Mouse (Mus musculus) liver, postnatal 0 days (tissue): ENCODE measurements around the gene Rbm20. TPM values are rescaled to one million over a fixed set of nuclear protein-coding genes. Genes with fewer than 3 reads are reported as not detected.

ENCODE experiments used
- ATAC-seq: fragments of 200-750 bp; cut with Nextera tagmentation; 2 replicates; pipeline ENCODE4 v1.8.0; 2017; ENCODE audit warnings: mild to moderate bottlenecking, moderate library complexity
- DNase-seq: peaks from one replicate; pipeline ENCODE4 v3.0.0-alpha.2; 2016
- H3K27ac ChIP-seq: fragments of 300-500 bp; sonication (generic); 2 replicates; pipeline ENCODE4 v1.5.1; 2014; ENCODE audit warnings: antibody characterized with exemption, moderate library complexity, mild to moderate bottlenecking, low read depth
- H3K27me3 ChIP-seq: fragments of 300-500 bp; sonication (generic); 2 replicates; pipeline ENCODE4 v1.6.1; 2014; ENCODE audit warnings: low read length, control low read depth, mixed read lengths; ENCODE audit not compliant: insufficient read depth
- H3K36me3 ChIP-seq: fragments of 300-500 bp; sonication (generic); replicated peaks from 2 replicates; pipeline ENCODE4 v1.6.1; 2014; ENCODE audit warnings: mild to moderate bottlenecking, control low read depth, low read length, moderate library complexity, mixed read lengths; ENCODE audit not compliant: insufficient read depth
- H3K4me1 ChIP-seq: fragments of 300-500 bp; sonication (generic); 2 replicates; pipeline ENCODE4 v1.6.1; 2014; ENCODE audit warnings: antibody characterized with exemption, mild to moderate bottlenecking, control low read depth; ENCODE audit not compliant: insufficient read depth
- H3K4me2 ChIP-seq: fragments of 300-500 bp; sonication (generic); 2 replicates; pipeline ENCODE4 v1.6.1; 2014; ENCODE audit warnings: low read depth, mild to moderate bottlenecking, low read length, moderate library complexity, mixed read lengths
- H3K4me3 ChIP-seq: fragments of 300-500 bp; sonication (generic); 2 replicates; pipeline ENCODE4 v1.5.1; 2014; ENCODE audit warnings: low read depth, low read length
- H3K9ac ChIP-seq: fragments of 300-500 bp; sonication (generic); replicated peaks from 2 replicates; pipeline ENCODE4 v1.6.1; 2014; ENCODE audit warnings: mild to moderate bottlenecking, moderate library complexity
- H3K9me3 ChIP-seq: fragments of 300-500 bp; sonication (generic); 2 replicates; pipeline ENCODE4 v1.6.1; 2016; ENCODE audit warnings: mild to moderate bottlenecking, control low read depth, low read length, mixed read lengths
- CTCF ChIP-seq: sonication (generic); IDR thresholded peaks from 2 replicates; pipeline ENCODE4 v1.5.1; 2016; ENCODE audit warnings: antibody characterized with exemption, low read depth
- EP300 ChIP-seq: IDR thresholded peaks from 2 replicates; pipeline ENCODE4 v1.6.1; 2016; ENCODE audit warnings: antibody characterized with exemption, low read depth, mild to moderate bottlenecking
- WGBS: fragments of 180-500 bp; shearing (Covaris S2); extraction: QIAGEN DNeasy Blood & Tissue Kit; methylation state at CpG from one replicate; pipeline ENCODE4 v1.1.7; 2014; ENCODE audit not compliant: insufficient replicate concordance; 5-methylcytosine and 5-hydroxymethylcytosine counted together
- polyA plus RNA-seq: library from polyadenylated mRNA; unstranded; fragments of >200 nt; fragmentation: Nextera tagmentation; extraction: Ambion mirVana; gene quantifications from 2 replicates; pipeline ENCODE4 v1.2.1, GENCODE M21; 2015

Rbm20 gene
- polyA plus RNA-seq, 1 experiment from 2014 or later, result 0.16 TPM

GRCm38 (mm10) chr19:53899941-53900610, 223.0 kb downstream of the Rbm20 start:
- Histone ChIP-seq H3K9me3 (no peaks in the 10 kb centered on the region), H3K4me3 (no peak overlapping the region), H3K4me2 (no peak overlapping the region), H3K27ac (0 out of 2 replicates have a peak overlapping the region, but pooled peaks have one; percentile 11), H3K27me3 (no peaks in the 10 kb centered on the region), H3K36me3 (no peaks in the 10 kb centered on the region), H3K4me1 (peaks cover 20% of the 10 kb centered on the region), H3K9ac (no peak overlapping the region)
- peak; percentile 10 for DNase-seq
- TF ChIP-seq EP300 (no peak), CTCF (no peak)
- ATAC-seq, result no peak
- WGBS, result 74% methylated on average over 14 of the region's 14 CpGs

GRCm38 (mm10) chr19:53901931-53902738, 225.0 kb downstream of the Rbm20 start:
- peak; percentile 90 for TF ChIP-seq EP300
- no peak for TF ChIP-seq CTCF
- peak; percentile 0; the same call in 1 of the 2 replicates for ATAC-seq

GRCm38 (mm10) chr19:53902739-53903487, 225.8 kb downstream of the Rbm20 start:
- Histone ChIP-seq H3K27me3 (no peaks in the 10 kb centered on the region), H3K4me1 (peaks cover 28% of the 10 kb centered on the region), H3K9me3 (no peaks in the 10 kb centered on the region), H3K4me3 (peak overlapping the region; percentile 93), H3K36me3 (no peaks in the 10 kb centered on the region), H3K4me2 (peak overlapping the region; percentile 89), H3K27ac (peak overlapping the region; percentile 96), H3K9ac (peak overlapping the region; percentile 94)
- peak; percentile 97 for ATAC-seq
- peak; percentile 100 for DNase-seq
- 1% methylated on average over 45 of the region's 61 CpGs for WGBS
- TF ChIP-seq CTCF, result no peak
- 0 out of 2 replicates have a peak, but pooled peaks have one; percentile 30 for TF ChIP-seq EP300

More at GRCm38 (mm10) chr19:53901931-53902738, 225.0 kb downstream of the Rbm20 start:
- Histone ChIP-seq H3K36me3 (no peaks in the 10 kb centered on the region), H3K9ac (peak overlapping the region; percentile 94), H3K27me3 (no peaks in the 10 kb centered on the region), H3K27ac (peak overlapping the region; percentile 96), H3K4me3 (peak overlapping the region; percentile 93), H3K9me3 (no peaks in the 10 kb centered on the region), H3K4me2 (peak overlapping the region; percentile 89), H3K4me1 (peaks cover 28% of the 10 kb centered on the region)
- 28% methylated on average over 15 of the region's 15 CpGs for WGBS
- DNase-seq, result peak; percentile 38

- Histone ChIP-seq H3K36me3 (no peaks in the 10 kb centered on the region), H3K4me3 (peak overlapping the region; percentile 93), H3K4me1 (peaks cover 28% of the 10 kb centered on the region), H3K9ac (peak overlapping the region; percentile 94), H3K4me2 (peak overlapping the region; percentile 89), H3K27me3 (no peaks in the 10 kb centered on the region), H3K9me3 (no peaks in the 10 kb centered on the region), H3K27ac (peak overlapping the region; percentile 93)
- WGBS, result 1% methylated on average over 71 of the region's 83 CpGs
- ATAC-seq (peak; percentile 68), DNase-seq (no peak)
- TF ChIP-seq EP300 (no peak), CTCF (peak; percentile 54)
Observed at GRCm38 (mm10) chr19:53903507-53904321, 226.6 kb downstream of the Rbm20 start.

- TF ChIP-seq CTCF, result no peak
- TF ChIP-seq EP300, result no peak
- Histone ChIP-seq H3K9ac (peak overlapping the region; percentile 94; the same call in 1 of the 2 replicates), H3K4me2 (peak overlapping the region; percentile 89), H3K9me3 (no peaks in the 10 kb centered on the region), H3K4me3 (peak overlapping the region; percentile 93), H3K27ac (peak overlapping the region; percentile 26; the same call in 1 of the 2 replicates), H3K36me3 (peaks cover 9% of the 10 kb centered on the region), H3K27me3 (no peaks in the 10 kb centered on the region), H3K4me1 (peaks cover 28% of the 10 kb centered on the region)
- no peak for DNase-seq
- ATAC-seq, result no peak
- 26% methylated on average over 7 of the region's 7 CpGs for WGBS
Observed at GRCm38 (mm10) chr19:53904833-53905480, 227.9 kb downstream of the Rbm20 start.
